Mouse (Mus musculus) ES-CJ7 (cell line): ENCODE results near the gene Pdk2.
A peak's percentile ranks its signal among the peaks of the same experiment; 100 is the strongest.

Experiments used
- DNase-seq: peaks from one replicate; pipeline ENCODE4 v3.0.0; 2011; ENCODE audit warnings: low read depth, low spot score

The Pdk2 gene

DNA sequence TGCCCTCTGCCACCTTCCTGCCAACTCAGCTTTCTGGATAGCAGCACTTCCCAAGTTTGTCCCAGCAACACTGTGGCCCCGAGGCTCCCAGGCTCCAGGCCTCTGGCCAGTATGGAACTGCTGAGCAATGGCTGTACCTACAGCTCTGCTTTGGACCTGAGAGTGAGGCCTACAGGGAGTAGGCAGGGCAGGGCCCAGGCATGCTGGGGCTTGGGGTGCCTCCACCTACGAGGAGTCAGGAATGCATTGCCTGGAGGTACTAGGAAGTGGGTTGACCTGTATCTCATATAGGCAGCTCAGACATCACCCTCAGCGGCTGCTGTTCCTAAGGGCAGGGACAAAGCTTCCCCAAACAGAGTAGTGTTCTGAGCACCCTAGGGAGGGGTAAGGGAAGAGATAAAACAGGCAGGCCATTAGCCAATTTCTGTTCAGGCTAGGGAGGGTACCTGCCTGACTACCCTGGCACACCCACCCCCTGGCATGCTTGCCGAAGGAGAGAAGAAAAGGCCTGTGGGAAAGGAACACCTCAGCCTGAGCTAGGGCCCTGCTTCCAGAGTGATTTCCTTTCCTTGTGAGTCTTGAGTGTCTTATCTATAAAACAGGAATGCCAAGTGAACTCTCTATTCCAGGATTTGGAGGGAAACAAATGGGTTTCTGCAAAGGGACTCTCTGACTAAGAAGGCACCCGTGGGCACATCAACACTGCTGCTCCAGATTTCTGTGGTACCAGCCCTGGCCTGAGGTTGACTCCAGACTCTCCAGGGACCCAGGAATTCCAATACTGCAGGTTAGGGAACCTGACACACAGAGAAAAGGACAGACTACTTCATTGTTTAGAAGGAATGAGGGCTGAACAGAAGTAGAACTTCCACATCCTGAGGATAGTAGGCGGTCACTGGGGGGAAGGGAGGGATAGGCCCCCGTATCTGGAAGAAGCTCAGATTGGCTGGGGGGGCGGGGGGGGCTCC lies 29.3 kb upstream of the Pdk2 start:
- no peak for DNase-seq

DNA sequence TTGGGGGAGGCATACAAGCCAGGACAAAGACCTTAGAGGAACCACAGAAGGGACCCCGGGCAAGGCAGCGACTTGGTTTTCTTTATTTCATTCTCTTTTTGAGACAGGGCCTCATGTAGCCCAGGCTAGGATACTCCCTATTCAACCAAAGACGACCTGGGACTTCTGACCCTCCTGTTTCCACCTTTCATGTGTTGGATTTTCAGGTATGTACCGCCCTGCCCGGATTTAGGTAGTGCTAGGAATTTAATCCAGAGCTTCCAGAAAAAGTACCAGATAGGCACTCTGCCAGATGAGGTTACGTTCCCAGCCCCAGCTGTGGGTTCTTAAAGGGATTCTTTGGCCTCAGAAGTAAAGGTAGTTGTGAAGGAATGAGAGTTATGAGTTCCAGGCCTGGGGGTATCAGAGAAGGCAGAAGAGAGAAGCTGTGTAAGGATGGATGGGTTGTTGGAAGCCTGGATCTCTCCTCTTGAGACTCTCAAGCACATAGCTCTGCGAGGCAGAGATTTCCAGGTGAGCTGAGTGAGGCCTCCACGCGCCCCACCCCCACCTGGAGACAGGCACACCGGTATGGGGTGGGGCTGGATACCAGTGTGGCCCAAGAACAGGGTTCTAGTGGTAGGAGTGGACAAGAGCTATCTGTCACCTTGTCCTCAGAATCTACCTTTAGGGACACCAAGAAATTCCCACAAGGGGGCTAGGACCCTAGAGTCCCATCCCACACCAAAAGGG lies 28.2 kb upstream of the Pdk2 start:
- DNase-seq, result no peak

DNA sequence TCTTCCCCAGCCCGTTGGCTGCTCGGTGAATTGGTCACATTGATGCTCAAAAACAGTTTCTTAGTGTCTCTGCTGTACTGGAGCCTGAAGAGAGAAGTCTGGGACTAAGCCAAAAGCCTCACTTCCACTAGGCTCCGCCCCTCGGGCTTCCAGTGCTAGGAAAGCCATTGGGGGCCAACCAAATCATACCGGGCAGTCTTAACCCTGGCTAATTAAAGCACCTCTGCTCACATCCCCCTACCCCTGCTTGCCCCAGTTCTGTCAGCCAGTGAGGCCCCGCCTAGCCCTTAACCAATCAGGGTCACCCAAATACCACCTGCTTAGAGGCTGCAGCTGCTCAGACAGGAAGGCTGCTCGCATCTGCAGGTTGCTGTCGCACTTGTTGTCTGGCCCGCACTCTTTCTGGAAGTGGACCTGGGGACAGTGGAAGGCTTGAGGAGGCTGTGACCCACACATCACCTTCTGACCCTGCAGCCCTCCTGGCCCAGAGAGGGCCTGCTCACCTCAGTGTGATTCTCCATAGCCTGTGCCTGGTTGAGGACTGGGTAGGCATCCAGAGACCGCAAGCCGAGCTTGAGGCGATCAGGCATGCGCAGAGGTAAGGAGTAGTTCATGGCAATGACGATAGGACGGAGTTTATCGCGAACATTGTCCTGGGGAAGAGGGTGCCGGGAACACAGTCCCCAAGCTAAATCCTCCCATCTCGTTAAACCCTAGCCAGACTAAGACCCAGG lies 15.8 kb upstream of the Pdk2 start:
- DNase-seq, result peak; percentile 77

DNA sequence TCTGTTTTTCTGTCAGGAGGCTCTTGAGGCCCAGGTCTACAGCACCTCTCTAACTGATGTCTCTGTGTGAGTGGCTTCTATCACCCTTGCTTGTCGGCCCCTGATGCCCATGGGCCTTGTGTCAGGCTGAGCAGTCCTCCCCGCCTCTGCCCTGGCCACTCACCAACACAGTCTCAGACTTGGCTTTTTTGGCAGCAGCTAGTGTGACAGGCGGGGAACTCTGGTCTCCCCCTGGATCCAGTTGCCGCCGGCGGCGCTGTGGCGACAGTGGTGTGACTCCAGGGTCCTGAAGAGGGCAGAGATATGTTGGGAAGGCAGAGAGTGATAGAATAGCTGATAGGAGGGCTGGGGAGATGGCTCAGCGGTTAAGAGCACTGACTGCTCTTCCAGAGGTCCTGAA lies 11.9 kb upstream of the Pdk2 start:
- no peak for DNase-seq

DNA sequence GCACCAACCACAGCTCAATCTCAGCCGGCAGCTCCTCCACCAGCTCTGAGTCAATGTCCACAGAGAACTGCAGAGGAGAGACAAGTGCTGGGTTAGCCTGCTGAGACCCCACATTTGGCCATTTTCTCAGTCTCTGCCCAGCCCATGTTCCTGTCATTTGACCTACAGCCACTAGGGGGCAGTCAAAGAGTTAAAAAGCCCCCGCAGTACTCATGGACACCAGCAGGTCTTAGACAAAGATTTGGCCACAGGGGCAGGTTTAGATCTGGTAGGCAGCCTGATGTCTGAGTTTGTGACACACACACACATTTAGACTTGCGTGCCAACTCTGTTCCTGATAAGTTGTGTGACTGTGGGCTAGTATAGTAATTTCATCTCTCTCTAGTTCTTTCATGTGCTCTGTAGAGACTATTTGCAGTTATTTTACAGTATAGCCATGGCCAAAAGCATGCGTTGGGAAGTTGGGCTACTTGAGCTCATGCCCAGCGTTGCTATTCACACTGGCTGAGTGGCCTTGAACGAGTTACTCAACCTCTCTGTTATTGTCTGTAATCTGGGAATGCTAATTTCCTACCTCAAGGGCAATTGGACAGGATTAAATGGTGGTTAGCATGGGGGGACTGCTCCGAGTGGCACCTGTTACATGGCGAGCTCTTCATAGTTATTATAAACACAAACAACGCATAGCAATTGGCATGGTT lies 6.0 kb upstream of the Pdk2 start:
- DNase-seq, result peak; percentile 86

DNA sequence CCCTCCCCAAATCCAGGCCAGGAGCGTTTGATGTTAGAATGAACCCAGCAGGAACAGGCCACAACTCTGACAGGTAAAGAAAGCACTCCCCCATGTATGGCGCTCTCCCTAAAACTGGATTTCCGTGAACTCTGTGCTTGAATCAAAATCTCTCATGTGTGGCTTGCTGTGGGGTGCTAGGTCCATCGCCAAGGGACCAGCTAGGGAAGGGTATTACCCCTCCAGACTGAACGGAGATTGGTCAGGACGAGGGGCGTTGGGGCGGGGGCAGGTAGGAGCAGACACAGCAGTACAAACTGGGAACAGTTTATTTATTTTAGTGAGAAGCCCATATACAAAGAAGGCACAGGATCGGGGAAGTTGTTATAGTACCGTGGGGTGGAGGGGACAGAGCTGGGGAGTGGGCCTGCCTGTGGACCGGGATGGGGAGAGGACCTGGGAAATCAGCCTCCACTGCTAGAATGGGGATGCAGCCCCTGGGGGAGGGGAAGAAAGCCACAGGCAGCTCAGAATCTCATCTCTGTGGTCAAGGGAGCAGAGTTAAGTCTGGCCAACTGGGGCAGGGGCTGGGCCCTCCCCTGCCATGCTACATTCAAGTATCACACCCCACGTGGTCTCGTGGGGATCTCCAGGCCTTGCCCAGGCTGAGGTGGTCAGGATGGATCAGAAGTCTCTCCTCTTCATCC lies 3.2 kb upstream of the Pdk2 start:
- no peak for DNase-seq

DNA sequence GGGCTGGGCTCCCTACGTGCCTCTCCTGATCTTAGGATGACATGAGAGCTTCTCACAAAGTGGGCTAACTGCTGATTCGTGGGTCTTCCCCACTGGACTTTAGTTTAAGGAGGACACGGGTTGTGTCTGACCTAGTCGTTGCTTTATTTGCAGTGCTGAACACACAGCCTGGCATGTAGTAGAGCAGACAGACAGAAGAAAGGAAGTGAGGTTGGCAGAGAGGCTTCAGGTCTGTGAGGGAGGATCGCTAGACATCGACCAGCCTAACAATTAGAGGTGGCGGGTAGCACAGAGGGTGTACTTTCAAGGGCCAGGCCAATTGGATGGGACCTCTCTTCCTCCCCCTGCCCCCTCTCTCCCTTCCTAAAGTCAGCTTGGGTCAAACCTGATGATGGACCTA lies 2.5 kb upstream of the Pdk2 start:
- DNase-seq, result no peak

DNA sequence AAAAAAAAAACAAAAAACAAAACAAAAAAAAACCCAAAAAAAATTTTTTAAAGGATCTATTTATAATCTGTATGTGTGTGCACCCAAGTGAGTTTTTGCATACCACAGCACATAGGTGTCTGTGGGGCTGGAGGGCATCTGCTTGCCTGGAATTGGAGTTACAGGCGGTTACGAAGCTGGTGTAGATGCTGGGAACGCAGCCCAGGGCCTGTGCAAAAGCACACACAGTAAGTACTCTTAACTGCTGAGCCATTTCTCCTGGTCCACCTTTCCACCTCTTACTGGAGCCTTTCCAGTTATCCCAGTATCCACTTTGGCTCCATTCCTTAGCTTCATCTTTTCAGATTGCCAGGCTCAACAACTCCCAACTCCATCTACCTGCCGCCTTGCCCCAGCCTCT lies 1.9 kb upstream of the Pdk2 start:
- DNase-seq, result no peak

DNA sequence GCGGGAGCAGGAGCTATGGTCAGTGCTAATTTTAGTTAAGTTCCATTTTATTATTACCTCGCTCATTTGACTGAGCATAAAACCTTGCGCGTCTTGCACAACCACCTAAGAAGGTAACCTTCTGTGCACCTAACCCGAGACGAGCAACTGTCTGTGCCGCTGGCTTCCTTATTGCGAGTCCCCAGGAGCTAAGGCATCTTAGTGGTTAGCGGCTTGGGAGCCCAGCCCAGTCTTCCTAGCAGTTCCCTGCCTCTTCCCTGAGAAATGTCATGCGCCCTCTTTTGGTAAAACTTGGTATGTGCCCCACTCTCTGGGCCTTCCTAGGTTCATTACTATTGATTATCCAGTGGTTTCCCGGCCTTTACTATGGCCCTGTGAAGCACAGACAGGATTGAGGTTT lies 942 bp upstream of the Pdk2 start:
- DNase-seq, result peak; percentile 90

DNA sequence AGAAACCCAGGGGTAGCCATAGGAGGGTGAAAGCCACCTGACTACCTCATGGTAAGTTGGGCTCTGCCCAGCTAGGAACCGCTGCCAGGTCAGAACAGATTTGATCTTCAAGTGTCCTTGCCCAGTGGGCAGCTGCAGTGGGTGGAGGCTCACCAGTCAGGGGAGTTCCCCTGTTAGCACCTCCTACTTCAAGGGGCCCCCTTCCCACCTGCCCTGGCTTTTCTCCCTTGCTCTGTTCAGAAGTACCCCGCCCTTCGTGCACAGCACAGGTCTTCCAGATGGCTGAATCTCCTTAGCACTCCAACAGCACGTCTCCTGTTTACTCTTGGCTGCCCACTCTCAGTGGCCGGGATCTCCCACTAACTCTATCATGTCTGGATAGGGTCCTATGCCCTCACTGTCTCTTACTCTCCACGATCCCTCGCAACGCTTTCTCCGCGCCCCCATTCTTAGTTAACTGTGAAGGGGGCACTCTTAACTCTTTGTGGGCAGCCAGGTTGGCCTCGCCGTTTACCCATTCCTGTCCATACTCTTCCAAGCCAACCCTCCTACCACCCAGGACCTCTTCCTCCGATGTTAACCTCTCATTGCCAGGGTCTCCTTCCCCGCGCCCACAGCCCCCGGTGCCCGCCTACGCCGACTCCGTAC lies 539 bp downstream of the Pdk2 start:
- DNase-seq, result peak; percentile 36

DNA sequence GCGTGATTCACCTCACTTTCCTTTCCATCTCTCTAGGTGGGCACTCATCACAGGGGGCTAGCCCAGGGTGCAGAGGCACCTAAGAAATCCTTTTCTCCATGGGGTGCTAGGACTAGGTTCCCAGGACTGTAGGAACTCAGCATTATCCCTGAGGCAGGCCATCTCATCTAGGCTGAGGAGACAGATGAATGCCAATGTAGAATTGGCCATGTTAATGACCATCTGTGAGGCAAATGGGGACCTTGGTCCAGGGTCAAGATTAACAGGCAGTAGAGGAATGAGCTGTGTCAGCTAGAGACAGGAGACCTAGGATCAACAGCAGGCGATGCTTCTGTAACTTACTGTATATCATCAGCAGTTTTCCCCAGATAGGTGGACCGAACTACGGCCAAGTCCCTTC lies 1.4 kb downstream of the Pdk2 start:
- DNase-seq, result no peak

DNA sequence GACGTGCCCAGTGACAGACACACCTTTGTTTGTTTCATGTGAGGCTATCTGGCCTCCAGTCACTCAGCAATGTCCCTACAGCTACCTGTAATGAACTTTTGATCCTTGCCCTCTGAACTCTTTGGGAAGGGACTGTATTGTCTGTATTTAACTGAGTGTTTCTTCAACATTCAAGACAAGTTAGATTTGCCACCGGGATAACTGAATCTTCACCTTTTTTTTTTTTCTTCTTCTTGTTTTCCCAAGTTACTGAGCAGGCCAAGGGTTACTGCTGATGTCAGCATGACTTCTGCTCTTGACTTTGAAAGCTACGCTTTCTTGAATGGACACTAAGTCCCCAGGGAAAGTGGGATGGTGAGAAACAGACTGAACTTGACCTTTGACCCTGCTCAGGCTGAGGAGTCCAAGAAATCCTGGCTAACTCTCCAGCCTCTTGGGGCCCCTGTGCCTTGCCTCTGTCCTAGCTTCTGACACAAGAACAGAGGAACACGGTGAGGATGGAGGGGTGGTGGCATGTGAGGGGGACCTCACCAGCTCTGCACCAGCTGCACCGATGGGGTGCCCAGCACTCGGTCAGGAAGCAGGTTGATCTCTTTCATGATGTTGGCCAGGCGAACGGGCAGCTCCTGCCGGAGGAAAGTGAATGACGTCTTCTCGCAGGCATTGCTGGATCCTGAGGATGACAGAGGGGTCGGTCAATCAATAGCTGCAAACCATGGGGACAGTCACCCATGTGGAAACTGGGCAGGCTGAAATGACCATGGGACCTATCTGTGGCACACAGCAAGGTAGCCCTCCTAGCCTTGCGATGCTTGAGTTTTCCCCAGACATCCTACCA lies 2.1 kb downstream of the Pdk2 start:
- no peak for DNase-seq

DNA sequence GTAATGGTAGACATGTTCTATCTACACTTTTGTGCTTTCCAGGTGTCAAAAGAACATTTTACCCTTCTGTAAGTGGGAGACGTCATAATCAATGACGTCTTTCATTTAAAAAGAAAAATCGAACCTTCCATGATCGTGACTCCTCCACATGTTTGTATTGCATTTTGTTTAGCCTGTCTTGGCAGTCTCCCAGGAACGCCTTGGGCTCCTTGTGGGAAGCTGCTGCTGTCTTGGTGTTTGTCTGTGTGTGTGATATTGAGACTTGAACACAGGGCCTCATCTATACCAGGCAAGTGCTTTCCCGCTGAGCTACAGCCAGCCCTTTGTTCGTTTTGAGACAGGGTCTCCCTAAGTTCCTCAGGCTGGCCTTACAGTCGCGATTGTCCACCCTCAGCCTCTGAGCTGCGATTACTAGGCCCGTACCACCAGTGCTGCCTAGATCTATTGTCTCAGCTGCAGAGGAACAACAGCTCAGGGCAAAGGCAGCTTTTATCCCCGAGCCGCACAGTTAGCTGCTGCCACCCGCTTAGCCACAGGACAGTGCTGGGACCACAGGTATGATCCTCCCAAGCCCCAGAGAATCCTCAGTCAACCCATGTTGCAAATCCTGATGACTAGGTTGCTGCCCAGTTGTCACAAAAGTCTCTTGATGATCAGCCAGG lies 2.9 kb downstream of the Pdk2 start:
- no peak for DNase-seq

DNA sequence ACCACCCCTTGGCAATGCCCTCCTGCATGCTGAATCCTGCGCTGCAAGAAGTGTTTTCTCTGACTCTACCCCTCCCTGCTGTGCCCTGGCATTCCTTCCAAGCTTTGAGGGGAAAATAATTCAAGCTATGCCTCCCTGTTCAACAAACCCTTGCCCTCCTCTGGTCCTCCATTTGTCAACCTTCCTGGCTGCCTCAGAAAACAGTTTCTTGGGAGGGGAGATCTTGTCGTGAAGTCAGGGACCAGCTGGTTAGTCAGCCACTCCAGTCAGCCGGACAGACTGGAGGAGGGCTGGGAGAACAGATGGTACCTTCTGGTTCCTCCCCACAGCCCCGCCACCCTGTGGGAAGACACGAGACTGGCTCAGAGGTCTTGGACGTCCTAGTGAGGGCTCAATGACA lies 3.8 kb downstream of the Pdk2 start:
- DNase-seq, result no peak

DNA sequence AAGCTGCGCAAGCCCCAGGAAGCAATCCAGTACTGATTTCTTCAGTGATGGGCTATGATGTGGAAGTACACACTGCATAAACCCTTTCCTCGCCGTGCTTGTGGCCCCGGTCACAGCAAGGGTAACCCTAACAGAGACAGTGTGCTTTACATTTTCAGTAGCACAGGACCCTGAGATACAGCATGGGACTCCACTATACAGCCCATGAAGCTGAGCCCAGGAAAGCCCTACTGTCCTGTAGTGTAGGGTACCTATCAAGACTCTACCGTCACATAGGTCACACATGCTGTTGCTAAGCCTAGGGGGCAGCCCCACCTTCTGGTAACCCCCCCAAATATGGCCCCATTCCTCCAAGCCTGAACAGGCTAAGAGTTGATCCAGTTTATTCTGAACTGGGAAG lies 4.6 kb downstream of the Pdk2 start:
- no peak for DNase-seq

DNA sequence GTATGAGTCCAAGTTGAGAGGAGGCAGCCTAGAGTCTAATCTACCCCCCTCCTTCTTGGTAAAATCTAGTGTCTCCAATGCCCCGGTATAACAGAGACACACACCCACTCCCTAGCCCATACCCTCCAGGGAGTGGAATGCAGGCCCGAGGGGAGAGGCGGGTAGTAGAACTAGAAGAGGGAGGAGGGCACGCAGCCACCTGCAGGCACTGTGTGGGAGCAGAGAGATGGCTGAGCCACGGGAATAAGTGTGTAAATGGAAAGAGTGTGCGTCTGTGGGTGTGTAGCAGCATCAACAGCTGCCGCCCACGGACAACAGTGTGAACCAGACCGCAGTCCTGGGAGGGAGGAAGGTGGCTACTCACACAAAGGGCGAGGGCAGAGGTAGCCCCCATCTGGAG lies 6.3 kb downstream of the Pdk2 start:
- DNase-seq, result no peak

DNA sequence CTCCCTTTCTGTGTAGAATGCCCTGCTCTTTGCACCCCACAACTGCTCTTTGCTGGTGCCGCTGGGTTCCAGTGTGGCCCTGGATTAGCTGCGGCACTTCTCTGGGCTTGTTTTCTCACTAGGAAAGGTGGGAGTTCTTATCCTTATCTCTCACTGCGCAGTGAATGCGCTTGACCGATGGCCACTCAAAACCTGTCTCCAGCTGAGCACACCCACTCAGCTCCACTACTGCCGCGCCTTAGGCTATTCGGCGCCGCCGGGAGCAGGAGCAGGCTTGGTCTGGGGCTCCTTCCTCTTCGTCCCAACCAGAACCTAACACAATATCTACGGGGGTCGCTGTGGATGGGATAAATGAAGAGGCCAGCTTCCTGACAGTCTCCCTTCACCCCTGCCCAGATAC lies 7.5 kb downstream of the Pdk2 start:
- DNase-seq, result no peak

DNA sequence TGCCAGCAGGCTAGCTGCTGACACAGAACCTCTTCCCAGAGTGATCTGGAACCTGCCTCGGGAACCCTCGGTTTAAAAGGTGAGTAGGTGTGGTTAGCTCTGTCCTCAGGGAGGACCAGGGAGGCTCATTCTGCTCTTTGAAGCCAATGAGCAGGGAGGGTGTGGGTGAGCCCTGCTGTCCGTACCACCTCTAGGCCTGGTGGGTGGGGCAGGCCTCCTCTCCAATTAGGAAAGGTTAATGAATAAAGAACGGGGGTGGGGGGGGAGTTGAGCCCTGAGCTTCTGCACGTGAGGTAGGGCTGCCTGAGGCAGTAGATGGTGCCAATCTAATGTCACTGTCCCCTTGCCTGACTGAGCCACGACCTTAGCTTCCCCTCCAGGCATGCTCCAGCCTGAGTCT lies 8.2 kb downstream of the Pdk2 start:
- DNase-seq, result no peak

DNA sequence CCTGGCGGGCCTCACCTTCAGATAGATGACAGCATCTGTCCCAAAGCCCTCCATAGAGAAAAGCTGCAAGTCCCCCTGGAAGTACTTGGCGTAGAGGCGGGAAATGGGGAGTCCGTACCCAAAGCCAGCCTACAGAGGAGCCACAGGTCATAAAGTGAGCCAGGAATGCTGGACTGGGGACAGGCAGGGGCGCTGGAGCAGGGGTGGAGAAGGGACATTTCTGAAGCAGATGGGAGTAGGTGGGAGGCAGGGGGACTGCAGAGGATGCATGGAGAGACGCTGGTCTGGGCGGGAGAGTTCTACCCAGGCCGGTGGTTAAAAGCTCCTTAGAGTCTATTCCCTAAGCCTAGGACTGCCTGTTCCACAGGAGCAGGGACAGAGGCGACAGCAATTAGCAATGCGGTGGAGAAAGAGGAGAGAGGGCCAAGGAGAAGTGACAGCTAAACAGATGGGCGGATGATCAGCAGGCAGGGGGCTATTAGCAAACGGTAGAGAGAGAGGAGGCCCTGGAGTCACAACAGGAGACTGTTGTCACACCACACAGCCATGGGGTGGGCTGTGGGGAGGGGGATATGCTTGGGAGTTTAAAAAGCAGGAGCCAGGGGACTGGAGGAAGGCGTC lies 13.2 kb downstream of the Pdk2 start:
- no peak for DNase-seq
